Mouse (Mus musculus): ENCODE measurements around the gene Sh2d6. TPM values are rescaled to one million over a fixed set of nuclear protein-coding genes. Genes with fewer than 3 reads are reported as not detected.

The Sh2d6 gene
- polyA plus RNA-seq, 1 experiment from 2014 or later, result not detected

GRCm38 (mm10) chr6:72528410-72529151 is 7.1 kb upstream of the Sh2d6 start:
- Histone ChIP-seq H3K9me3 (ENCODE audit: control insufficient read depth, low read length) (no peaks in the 10 kb centered on the region), H3K27ac (ENCODE audit: low read depth, low read length) (no peak overlapping the region), H3K9ac (ENCODE audit: low read depth, low read length) (no peak overlapping the region), H3K27me3 (ENCODE audit: control insufficient read depth, insufficient read depth, low read length) (no peaks in the 10 kb centered on the region), H3K4me3 (ENCODE audit: low read length) (no peak overlapping the region), H3K36me3 (ENCODE audit: control insufficient read depth, insufficient read depth, low read length) (no peaks in the 10 kb centered on the region), H3K4me2 (replicated peaks; ENCODE audit: low read depth, low read length) (no peak overlapping the region), H3K4me1 (ENCODE audit: control insufficient read depth, insufficient read depth, low read length) (no peaks in the 10 kb centered on the region)
- no peak for ATAC-seq (ENCODE audit: low FRiP score, low TSS enrichment)
- 76% methylated on average over 10 of the region's 10 CpGs for WGBS

GRCm38 (mm10) chr6:72527070-72527469 is 5.6 kb upstream of the Sh2d6 start:
- Histone ChIP-seq H3K4me3 (ENCODE audit: low read length) (no peak overlapping the region), H3K27me3 (ENCODE audit: control insufficient read depth, insufficient read depth, low read length) (no peaks in the 10 kb centered on the region), H3K36me3 (ENCODE audit: control insufficient read depth, insufficient read depth, low read length) (no peaks in the 10 kb centered on the region), H3K4me2 (replicated peaks; ENCODE audit: low read depth, low read length) (no peak overlapping the region), H3K4me1 (ENCODE audit: control insufficient read depth, insufficient read depth, low read length) (no peaks in the 10 kb centered on the region), H3K9me3 (ENCODE audit: control insufficient read depth, low read length) (no peaks in the 10 kb centered on the region), H3K9ac (ENCODE audit: low read depth, low read length) (no peak overlapping the region), H3K27ac (ENCODE audit: low read depth, low read length) (no peak overlapping the region)
- WGBS, result 86% methylated on average over 4 of the region's 4 CpGs
- ATAC-seq (ENCODE audit: low FRiP score, low TSS enrichment), result no peak

- H3K36me3 ChIP-seq (ENCODE audit: control insufficient read depth, insufficient read depth, low read length), result no peaks in the 10 kb centered on the region
- H3K4me2 ChIP-seq (replicated peaks; ENCODE audit: low read depth, low read length), result no peak overlapping the region
- H3K9ac ChIP-seq (ENCODE audit: low read depth, low read length), result no peak overlapping the region
- no peak for ATAC-seq (ENCODE audit: low FRiP score, low TSS enrichment)
- H3K27me3 ChIP-seq (ENCODE audit: control insufficient read depth, insufficient read depth, low read length), result no peaks in the 10 kb centered on the region
- no peak overlapping the region for H3K27ac ChIP-seq (ENCODE audit: low read depth, low read length)
- H3K4me1 ChIP-seq (ENCODE audit: control insufficient read depth, insufficient read depth, low read length), result peaks cover 13% of the 10 kb centered on the region; the same call in 1 of the 2 replicates
- H3K9me3 ChIP-seq (ENCODE audit: control insufficient read depth, low read length), result no peaks in the 10 kb centered on the region
- H3K4me3 ChIP-seq (ENCODE audit: low read length), result no peak overlapping the region
- 86% methylated on average over 2 of the region's 2 CpGs for WGBS
Measured at GRCm38 (mm10) chr6:72524160-72524559, 2.7 kb upstream of the Sh2d6 start.

- Histone ChIP-seq H3K27me3 (ENCODE audit: control insufficient read depth, insufficient read depth, low read length) (no peaks in the 10 kb centered on the region), H3K36me3 (ENCODE audit: control insufficient read depth, insufficient read depth, low read length) (no peaks in the 10 kb centered on the region), H3K9me3 (ENCODE audit: control insufficient read depth, low read length) (no peaks in the 10 kb centered on the region), H3K9ac (ENCODE audit: low read depth, low read length) (no peak overlapping the region), H3K4me1 (ENCODE audit: control insufficient read depth, insufficient read depth, low read length) (peaks cover 13% of the 10 kb centered on the region; the same call in 1 of the 2 replicates), H3K4me2 (replicated peaks; ENCODE audit: low read depth, low read length) (no peak overlapping the region), H3K27ac (ENCODE audit: low read depth, low read length) (no peak overlapping the region), H3K4me3 (ENCODE audit: low read length) (no peak overlapping the region)
- ATAC-seq (ENCODE audit: low FRiP score, low TSS enrichment), result no peak
- 81% methylated on average over 4 of the region's 4 CpGs for WGBS
Measured at GRCm38 (mm10) chr6:72523222-72523621, 1.7 kb upstream of the Sh2d6 start.

- 66% methylated on average over 5 of the region's 5 CpGs for WGBS
Measured at GRCm38 (mm10) chr6:72522288-72522687, 781 bp upstream of the Sh2d6 start.

GRCm38 (mm10) chr6:72520904-72521303 is 603 bp downstream of the Sh2d6 start:
- 94% methylated on average over 5 of the region's 5 CpGs for WGBS
- no peak for ATAC-seq (ENCODE audit: low FRiP score, low TSS enrichment)
- no peaks in the 10 kb centered on the region for H3K27me3 ChIP-seq (ENCODE audit: control insufficient read depth, insufficient read depth, low read length)
- no peak overlapping the region for H3K4me3 ChIP-seq (ENCODE audit: low read length)
- H3K4me1 ChIP-seq (ENCODE audit: control insufficient read depth, insufficient read depth, low read length), result peaks cover 13% of the 10 kb centered on the region; the same call in 1 of the 2 replicates
- H3K9ac ChIP-seq (ENCODE audit: low read depth, low read length), result no peak overlapping the region
- H3K27ac ChIP-seq (ENCODE audit: low read depth, low read length), result no peak overlapping the region
- H3K4me2 ChIP-seq (replicated peaks; ENCODE audit: low read depth, low read length), result no peak overlapping the region
- no peaks in the 10 kb centered on the region for H3K9me3 ChIP-seq (ENCODE audit: control insufficient read depth, low read length)
- no peaks in the 10 kb centered on the region for H3K36me3 ChIP-seq (ENCODE audit: control insufficient read depth, insufficient read depth, low read length)

More at GRCm38 (mm10) chr6:72522288-72522687, 781 bp upstream of the Sh2d6 start:
- Histone ChIP-seq H3K9ac (ENCODE audit: low read depth, low read length) (no peak overlapping the region), H3K27ac (ENCODE audit: low read depth, low read length) (no peak overlapping the region), H3K4me3 (ENCODE audit: low read length) (no peak overlapping the region), H3K27me3 (ENCODE audit: control insufficient read depth, insufficient read depth, low read length) (no peaks in the 10 kb centered on the region), H3K4me2 (replicated peaks; ENCODE audit: low read depth, low read length) (no peak overlapping the region), H3K36me3 (ENCODE audit: control insufficient read depth, insufficient read depth, low read length) (no peaks in the 10 kb centered on the region), H3K9me3 (ENCODE audit: control insufficient read depth, low read length) (no peaks in the 10 kb centered on the region), H3K4me1 (ENCODE audit: control insufficient read depth, insufficient read depth, low read length) (peaks cover 13% of the 10 kb centered on the region; the same call in 1 of the 2 replicates)
- ATAC-seq (ENCODE audit: low FRiP score, low TSS enrichment), result no peak

GRCm38 (mm10) chr6:72519892-72520663 is 1.4 kb downstream of the Sh2d6 start:
- Histone ChIP-seq H3K9ac (ENCODE audit: low read depth, low read length) (no peak overlapping the region), H3K4me2 (replicated peaks; ENCODE audit: low read depth, low read length) (peak overlapping the region; percentile 18; the same call in 1 of the 2 replicates)

GRCm38 (mm10) chr6:72519303-72519702 is 2.2 kb downstream of the Sh2d6 start:
- Histone ChIP-seq H3K9me3 (ENCODE audit: control insufficient read depth, low read length) (no peaks in the 10 kb centered on the region), H3K4me3 (ENCODE audit: low read length) (no peak overlapping the region), H3K27me3 (ENCODE audit: control insufficient read depth, insufficient read depth, low read length) (no peaks in the 10 kb centered on the region), H3K4me2 (replicated peaks; ENCODE audit: low read depth, low read length) (peak overlapping the region; percentile 18; the same call in 1 of the 2 replicates), H3K9ac (ENCODE audit: low read depth, low read length) (no peak overlapping the region), H3K36me3 (ENCODE audit: control insufficient read depth, insufficient read depth, low read length) (no peaks in the 10 kb centered on the region), H3K4me1 (ENCODE audit: control insufficient read depth, insufficient read depth, low read length) (peaks cover 13% of the 10 kb centered on the region; the same call in 1 of the 2 replicates), H3K27ac (ENCODE audit: low read depth, low read length) (no peak overlapping the region)
- no peak for ATAC-seq (ENCODE audit: low FRiP score, low TSS enrichment)
- WGBS, result 28% methylated on average over 8 of the region's 8 CpGs

More at GRCm38 (mm10) chr6:72519892-72520663, 1.4 kb downstream of the Sh2d6 start:
- Histone ChIP-seq H3K27ac (ENCODE audit: low read depth, low read length) (0 out of 2 replicates have a peak overlapping the region, but pooled peaks have one; percentile 24), H3K9me3 (ENCODE audit: control insufficient read depth, low read length) (no peaks in the 10 kb centered on the region), H3K27me3 (ENCODE audit: control insufficient read depth, insufficient read depth, low read length) (no peaks in the 10 kb centered on the region), H3K36me3 (ENCODE audit: control insufficient read depth, insufficient read depth, low read length) (no peaks in the 10 kb centered on the region), H3K4me3 (ENCODE audit: low read length) (no peak overlapping the region), H3K4me1 (ENCODE audit: control insufficient read depth, insufficient read depth, low read length) (peaks cover 13% of the 10 kb centered on the region; the same call in 1 of the 2 replicates)
- 19% methylated on average over 10 of the region's 10 CpGs for WGBS
- peak; percentile 70 for ATAC-seq (ENCODE audit: low FRiP score, low TSS enrichment)

- WGBS, result 57% methylated on average over 1 of the region's 1 CpGs
- no peaks in the 10 kb centered on the region for H3K36me3 ChIP-seq (ENCODE audit: control insufficient read depth, insufficient read depth, low read length)
- H3K4me1 ChIP-seq (ENCODE audit: control insufficient read depth, insufficient read depth, low read length), result peaks cover 13% of the 10 kb centered on the region; the same call in 1 of the 2 replicates
- H3K9me3 ChIP-seq (ENCODE audit: control insufficient read depth, low read length), result no peaks in the 10 kb centered on the region
- H3K27me3 ChIP-seq (ENCODE audit: control insufficient read depth, insufficient read depth, low read length), result no peaks in the 10 kb centered on the region
- H3K27ac ChIP-seq (ENCODE audit: low read depth, low read length), result no peak overlapping the region
- ATAC-seq (ENCODE audit: low FRiP score, low TSS enrichment), result no peak
- H3K4me2 ChIP-seq (replicated peaks; ENCODE audit: low read depth, low read length), result no peak overlapping the region
- no peak overlapping the region for H3K4me3 ChIP-seq (ENCODE audit: low read length)
- no peak overlapping the region for H3K9ac ChIP-seq (ENCODE audit: low read depth, low read length)
Measured at GRCm38 (mm10) chr6:72518842-72519241, 2.7 kb downstream of the Sh2d6 start.
